Mouse (Mus musculus) layer of hippocampus, postnatal 10 days (tissue): ENCODE results near the gene Maea. TPM values are rescaled to one million over a fixed set of nuclear protein-coding genes. Genes with fewer than 3 reads are reported as not detected.
"Not testable (repeated sequence)": the region's sequence is repeated elsewhere in the genome, so short reads cannot be mapped to it uniquely, and the experiment has no call there.

Source experiments
- DNase-seq, 2 experiments: peaks; one replicate each; pipeline ENCODE4 v3.0.0; 2021; ENCODE audit warnings: low spot score in 2 of 2
- long read RNA-seq: library from polyadenylated mRNA; stranded (forward); transcript quantifications from one replicate; pipeline ENCODE4 v2.0.0, GENCODE M21; 2023
- total RNA-seq, 2 experiments: library from RNA; stranded (reverse); gene quantifications; 2 replicates each; pipeline ENCODE4 v1.2.3; 2021

Gene Maea
- total RNA-seq = 10 to 100 TPM; 86.7 to 88.9 TPM
- long read RNA-seq, transcript Maea-201 (9 exons, 2,193 nt) = major isoform, 79 of 92 reads
- long read RNA-seq, partial matches to known transcripts = 5 of 92 reads
- long read RNA-seq, other reads (novel, unspliced or antisense) = 6 of 92 reads

GRCm38 (mm10) chr5:33335273-33335976, at the start of gene Maea:
Gene Maea, plus strand, starts transcription at chr5:33335509.
- peak; percentile 93 to 95 for DNase-seq

DNA sequence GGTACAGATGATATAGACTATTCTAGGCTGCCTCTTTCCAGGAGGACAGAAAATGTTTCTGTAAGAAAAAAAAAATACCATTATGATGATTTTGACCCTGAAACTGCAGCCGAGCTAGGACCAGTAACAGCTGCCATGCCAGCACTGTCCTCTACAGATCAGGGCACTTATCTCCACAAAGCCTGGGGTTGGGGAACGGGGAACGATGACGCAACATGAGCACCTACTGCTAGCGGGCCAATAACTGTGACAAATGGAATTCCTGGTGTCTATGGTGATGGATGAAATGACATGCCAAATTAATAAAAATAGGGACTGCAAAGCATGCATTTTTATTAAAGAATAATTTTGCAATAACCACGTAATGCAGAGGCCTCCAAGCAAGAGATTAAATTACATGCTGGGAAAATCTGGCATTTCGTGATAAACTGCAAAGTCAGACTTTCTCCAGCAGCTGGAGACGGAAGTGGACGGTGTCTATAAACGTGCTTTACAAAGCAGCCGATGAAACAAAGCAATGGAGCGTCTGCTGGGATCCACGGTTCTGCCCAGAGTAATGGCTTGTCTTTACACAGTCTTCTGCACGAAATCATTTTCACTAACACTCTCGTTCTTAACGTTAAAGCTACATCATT, 41.4 kb upstream of the Maea start:
- no peak for DNase-seq

- no peak for DNase-seq
Measured at GRCm38 (mm10) chr5:33297164-33297563, 38.1 kb upstream of the Maea start.

DNA sequence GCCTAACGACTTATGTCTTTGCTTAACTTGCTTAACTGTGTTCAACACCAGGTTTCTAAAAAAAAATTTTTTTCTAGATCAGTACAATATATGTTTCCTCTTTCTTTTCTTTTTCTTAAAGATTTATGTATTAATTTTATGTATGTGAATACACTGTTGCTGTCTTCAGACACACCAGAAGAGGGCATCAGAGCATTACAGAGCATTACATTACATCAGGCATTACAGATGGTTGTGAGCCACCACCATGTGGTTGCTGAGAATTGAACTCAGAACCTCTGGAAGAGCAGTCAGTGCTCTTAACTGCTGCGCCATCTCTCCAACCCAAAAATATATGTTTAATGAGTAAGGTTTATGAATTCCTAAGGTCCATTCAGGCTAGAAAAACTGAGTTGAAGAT, 33.5 kb upstream of the Maea start:
- DNase-seq = no peak

GRCm38 (mm10) chr5:33310704-33311462, 24.4 kb upstream of the Maea start:
- DNase-seq = no peak

DNA sequence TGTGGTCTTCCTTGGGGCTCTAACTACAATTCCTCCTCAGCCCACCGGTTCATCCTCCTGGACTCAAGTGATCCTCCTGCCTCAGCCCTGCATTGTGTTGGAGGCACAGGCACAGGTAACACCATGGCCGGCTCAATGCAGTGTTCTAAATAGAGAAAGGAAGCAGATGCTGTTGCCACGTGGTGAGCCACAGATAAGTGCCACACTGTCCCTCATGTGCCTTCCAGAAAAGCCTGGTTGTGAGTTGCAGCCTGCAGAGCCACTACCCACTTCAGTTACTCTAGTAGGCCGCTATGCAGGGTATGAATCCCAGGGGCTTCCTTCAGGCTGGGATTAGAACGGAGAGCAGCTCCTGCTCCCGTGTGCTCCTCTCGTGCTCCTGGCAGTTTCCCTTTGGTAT, 23.1 kb upstream of the Maea start:
- no peak for DNase-seq

DNA sequence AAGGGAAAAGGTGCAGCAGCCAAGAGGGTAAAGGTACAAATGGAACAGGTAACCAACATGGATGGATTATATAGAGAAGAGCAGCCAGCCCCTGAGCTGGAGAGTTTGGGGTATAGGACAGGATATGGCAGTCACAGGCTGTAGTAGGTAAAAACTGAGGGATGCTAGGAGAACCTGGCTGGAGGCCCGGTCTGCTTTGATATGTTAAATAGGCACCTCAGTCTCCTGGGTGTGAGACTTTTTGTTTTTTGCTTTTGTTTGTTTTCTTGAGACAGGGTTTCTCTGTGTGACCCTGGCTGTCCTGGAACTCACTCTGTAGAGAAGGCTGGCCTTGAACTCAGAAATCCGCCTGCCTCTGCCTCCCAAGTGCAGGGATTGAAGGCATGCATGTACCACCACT, 10.8 kb upstream of the Maea start:
- no peak for DNase-seq

GRCm38 (mm10) chr5:33334381-33335272, 682 bp upstream of the Maea start:
- DNase-seq = no peak

GRCm38 (mm10) chr5:33335977-33336360, 660 bp downstream of the Maea start:
- peak; percentile 32 to 45 for DNase-seq

GRCm38 (mm10) chr5:33337206-33337605, 1.9 kb downstream of the Maea start:
- DNase-seq = no peak

DNA sequence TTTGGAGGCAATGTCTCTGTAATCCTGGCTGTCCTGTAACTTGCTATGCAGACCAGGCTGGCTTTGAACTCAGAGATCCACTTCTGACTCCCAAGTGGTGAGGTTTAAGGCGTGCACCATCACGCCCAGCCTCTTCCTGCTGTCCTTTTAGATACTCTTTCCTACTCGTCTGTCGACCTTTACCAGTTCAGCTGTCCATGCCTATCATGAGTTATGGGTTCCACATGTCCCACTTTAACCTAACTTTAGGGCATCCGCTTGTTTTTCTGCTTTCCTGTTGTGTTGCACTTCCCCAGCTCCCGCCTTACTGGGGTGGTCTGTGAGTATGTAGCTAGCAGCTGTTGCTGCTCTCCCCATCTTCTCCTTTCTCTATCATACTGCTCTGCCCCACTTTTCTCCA, 5.9 kb downstream of the Maea start:
- no peak for DNase-seq

GRCm38 (mm10) chr5:33342248-33342647, 6.9 kb downstream of the Maea start:
- DNase-seq = not testable (repeated sequence)

GRCm38 (mm10) chr5:33342821-33343220, 7.5 kb downstream of the Maea start:
- no peak for DNase-seq

GRCm38 (mm10) chr5:33343571-33343970, 8.3 kb downstream of the Maea start:
- DNase-seq = no peak

DNA sequence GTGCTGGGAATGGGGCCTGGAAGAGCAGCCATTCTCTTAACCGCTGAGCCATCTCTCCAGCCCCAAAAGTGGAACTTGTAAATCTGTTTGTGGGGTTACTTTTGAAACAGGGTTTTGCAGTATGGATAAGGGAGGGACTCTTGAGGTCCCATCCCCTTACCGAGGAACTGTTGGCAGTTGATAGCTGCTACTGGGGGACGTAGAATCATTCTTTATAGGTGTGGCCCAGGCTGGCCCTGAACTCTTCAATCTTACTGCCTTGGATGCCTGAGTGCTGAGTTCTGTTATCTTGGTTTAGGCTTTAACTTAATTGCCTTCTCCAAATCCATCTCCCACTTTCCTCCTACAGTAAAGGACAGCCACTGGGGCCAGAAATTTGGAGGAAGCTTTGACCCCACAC, 8.8 kb downstream of the Maea start:
- DNase-seq = no peak

DNA sequence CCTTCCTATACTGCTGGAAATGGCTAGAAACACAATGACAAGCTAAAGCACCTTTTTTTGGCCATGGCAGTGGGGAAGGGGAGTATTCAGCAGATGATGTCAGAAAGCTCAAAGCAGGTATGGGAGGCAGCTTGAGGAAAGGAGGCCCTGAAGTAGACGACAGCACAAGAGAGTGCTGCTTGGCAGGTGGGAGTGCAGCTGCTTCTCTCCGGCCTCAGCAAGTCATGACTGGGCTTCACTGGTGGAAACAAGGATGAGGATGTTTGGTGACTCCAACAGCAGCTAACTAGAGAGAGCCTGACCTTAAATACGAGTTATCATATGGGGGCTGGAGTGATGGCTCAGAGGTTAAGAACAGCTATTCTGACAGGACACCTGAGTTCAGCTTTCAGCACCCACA, 12.3 kb downstream of the Maea start:
- no peak for DNase-seq

DNA sequence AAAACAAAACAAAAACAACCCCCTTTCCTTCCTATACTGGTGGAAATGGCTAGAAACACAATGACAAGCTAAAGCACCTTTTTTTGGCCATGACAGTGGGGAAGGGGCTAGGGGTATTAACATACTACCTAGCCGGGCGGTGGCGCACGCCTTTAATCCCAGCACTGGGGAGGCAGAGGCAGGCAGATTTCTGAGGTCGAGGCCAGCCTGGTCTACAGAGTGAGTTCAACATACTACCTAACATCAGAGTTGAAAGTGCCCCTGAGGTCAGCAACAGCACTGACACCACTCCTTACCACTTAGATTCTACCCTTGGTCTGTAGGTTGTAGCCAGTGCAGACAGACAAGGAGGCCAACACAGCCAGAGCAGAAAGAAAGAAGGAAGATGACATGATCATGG, 13.9 kb downstream of the Maea start:
- no peak for DNase-seq

- no peak for DNase-seq
Measured at GRCm38 (mm10) chr5:33349706-33350105, 14.4 kb downstream of the Maea start.

DNA sequence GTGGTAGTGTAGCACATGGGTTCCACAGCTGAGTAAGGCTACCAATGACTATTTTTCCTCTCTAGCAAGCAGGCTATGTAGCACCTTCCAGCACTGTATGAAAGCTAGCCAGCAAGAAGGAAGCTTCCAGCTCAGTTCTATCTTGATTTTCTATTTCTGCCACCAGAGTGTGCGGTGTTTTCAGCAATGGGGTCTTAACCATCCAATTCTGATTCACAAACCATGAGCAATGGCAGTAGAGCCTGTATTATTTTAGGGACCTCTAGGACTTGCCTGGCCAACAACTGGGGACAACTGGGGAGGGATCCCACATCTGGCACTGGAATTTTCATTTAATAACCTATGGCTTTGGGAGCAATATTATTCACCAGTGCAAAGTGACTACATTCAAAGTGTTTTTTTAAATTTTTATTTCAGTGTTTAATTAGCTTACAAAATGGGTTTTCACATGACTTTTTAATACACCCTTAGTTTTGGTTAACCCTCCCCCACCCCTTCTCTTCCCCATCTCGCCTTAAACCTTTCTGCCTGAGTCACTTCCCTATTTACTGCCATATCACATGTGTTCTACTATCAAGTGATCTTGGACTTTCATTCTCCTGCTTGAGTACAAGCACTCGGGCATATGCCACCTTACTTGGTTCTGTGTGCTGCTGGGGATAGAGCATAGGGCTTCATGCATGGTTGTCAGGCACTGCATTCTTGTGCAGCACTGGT, 16.4 kb downstream of the Maea start:
- DNase-seq = no peak

DNA sequence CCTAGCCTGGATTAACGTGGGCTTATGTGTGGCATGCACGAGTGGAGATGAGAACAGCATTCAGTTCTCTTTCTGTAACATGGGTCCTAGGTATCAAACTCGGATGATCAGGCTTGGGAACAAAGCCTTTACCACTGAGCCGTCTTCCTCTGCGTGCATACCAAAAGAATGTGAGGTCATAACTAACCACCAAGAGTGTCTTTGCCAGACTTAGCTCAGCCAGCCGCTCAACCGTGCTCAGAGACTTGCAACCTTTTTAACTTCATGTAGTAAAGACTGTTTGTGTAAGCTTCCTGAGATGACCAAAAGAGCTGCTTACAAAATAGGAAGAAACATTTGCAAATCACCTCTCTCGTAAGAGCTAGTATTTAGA, 16.9 kb downstream of the Maea start:
- DNase-seq = no peak

DNA sequence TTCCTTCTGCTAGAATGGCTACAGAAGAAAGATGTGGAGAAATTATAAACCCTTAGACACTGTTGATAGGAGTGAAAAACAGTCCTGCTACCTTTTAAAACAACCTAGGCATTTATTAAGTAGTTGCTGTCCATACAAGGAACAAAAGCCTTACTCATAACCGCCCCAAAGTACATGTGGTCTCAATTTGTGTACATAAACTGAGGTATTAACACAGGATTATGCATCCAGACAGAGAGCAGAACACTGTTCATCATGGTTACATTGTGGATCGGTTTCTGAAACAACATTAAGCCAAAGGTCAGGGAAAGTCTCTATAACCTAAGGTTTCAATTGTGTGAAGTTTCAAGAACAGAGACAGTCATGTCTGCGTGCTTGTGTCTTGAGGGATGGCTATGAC, 17.7 kb downstream of the Maea start:
- DNase-seq = no peak
